Mouse (Mus musculus) MEL (cell line): ENCODE results near the gene Eml5. TPM values are rescaled to one million over a fixed set of nuclear protein-coding genes. Genes with fewer than 3 reads are reported as not detected.

ENCODE experiments used
- DNase-seq: peaks from one replicate; pipeline ENCODE4 v3.0.0; 2011; ENCODE audit warnings: low read depth, low spot score
- H3K27ac ChIP-seq: 2 replicates; pipeline ENCODE4 v1.5.1; 2012; ENCODE audit warnings: low read depth, mild to moderate bottlenecking, control low read depth, low read length, moderate library complexity; ENCODE audit not compliant: control insufficient read depth
- H3K27me3 ChIP-seq, 2 experiments: fragments of 150-350 bp in 1 of 2; sonication (generic) in 1 of 2; 2 replicates each; pipeline ENCODE4 v1.6.1; 2012; ENCODE audit warnings: low read length in 2 of 2, mild to moderate bottlenecking in 2 of 2, improper control_type of control experiment in 1 of 2, moderate library complexity in 1 of 2; ENCODE audit not compliant: insufficient read depth in 2 of 2, control insufficient read depth in 1 of 2
- H3K36me3 ChIP-seq, 2 experiments: 2 replicates each; pipeline ENCODE4 v1.6.1; 2012 to 2014; ENCODE audit warnings: low read length in 2 of 2, improper control_type of control experiment in 1 of 2, inconsistent platforms in 1 of 2, mild to moderate bottlenecking in 1 of 2; ENCODE audit not compliant: insufficient read depth in 2 of 2, control insufficient read depth in 1 of 2
- H3K4me1 ChIP-seq, 2 experiments: fragments of 150-350 bp in 1 of 2; sonication (generic) in 1 of 2; 2 replicates each; pipeline ENCODE4 v1.6.1; 2012; ENCODE audit warnings: low read length in 2 of 2, improper control_type of control experiment in 1 of 2, mild to moderate bottlenecking in 1 of 2; ENCODE audit not compliant: insufficient read depth in 2 of 2, control insufficient read depth in 1 of 2
- H3K4me3 ChIP-seq, 2 experiments: fragments of 150-350 bp in 1 of 2; sonication (generic) in 1 of 2; 2 replicates each; pipeline ENCODE4 v1.5.1; 2012; ENCODE audit warnings: low read depth in 2 of 2, low read length in 2 of 2, mild to moderate bottlenecking in 2 of 2, moderate library complexity in 2 of 2, control low read depth in 1 of 2, improper control_type of control experiment in 1 of 2; ENCODE audit not compliant: control insufficient read depth in 1 of 2, insufficient read depth in 1 of 2
- H3K79me2 ChIP-seq: 2 replicates; pipeline ENCODE4 v1.6.1; 2012; ENCODE audit warnings: mild to moderate bottlenecking, low read length, moderate library complexity; ENCODE audit not compliant: control insufficient read depth, poor library complexity, insufficient read depth
- H3K9ac ChIP-seq: 2 replicates; pipeline ENCODE4 v1.6.1; 2012; ENCODE audit warnings: low read depth, mild to moderate bottlenecking, control low read depth, low read length, moderate library complexity; ENCODE audit not compliant: control insufficient read depth, poor library complexity, severe bottlenecking
- H3K9me3 ChIP-seq: fragments of 150-350 bp; sonication (generic); replicated peaks from 2 replicates; pipeline ENCODE4 v1.6.1; 2012; ENCODE audit warnings: mild to moderate bottlenecking, low read length, improper control_type of control experiment, moderate library complexity; ENCODE audit not compliant: insufficient read depth
- BHLHE40 ChIP-seq: IDR thresholded peaks from 2 replicates; pipeline ENCODE4 v1.6.1; 2012; ENCODE audit warnings: low read depth, mild to moderate bottlenecking, inconsistent platforms, low read length, improper control_type of control experiment, borderline replicate concordance
- CHD1 ChIP-seq: IDR thresholded peaks from 2 replicates; pipeline ENCODE4 v1.6.1; 2012; ENCODE audit warnings: low read depth, mild to moderate bottlenecking, inconsistent platforms, low read length, improper control_type of control experiment
- CHD2 ChIP-seq: IDR thresholded peaks from 2 replicates; pipeline ENCODE4 v1.6.1; 2011; ENCODE audit warnings: low read length, improper control_type of control experiment
- CTCF ChIP-seq, 3 experiments: IDR thresholded peaks in 2 of 3; conservative IDR thresholded peaks in 1 of 3; 2 replicates each; pipeline ENCODE4 v1.5.1; 2011 to 2012; ENCODE audit warnings: low read length in 3 of 3, low read depth in 2 of 3, mild to moderate bottlenecking in 2 of 3, improper control_type of control experiment in 1 of 3, inconsistent platforms in 1 of 3, mixed read lengths in 1 of 3, moderate library complexity in 1 of 3; ENCODE audit not compliant: control insufficient read depth in 1 of 3, insufficient read depth in 1 of 3, poor library complexity in 1 of 3, severe bottlenecking in 1 of 3
- E2F4 ChIP-seq: IDR thresholded peaks from 2 replicates; pipeline ENCODE4 v1.6.1; 2011; ENCODE audit warnings: low read depth, low read length, improper control_type of control experiment, borderline replicate concordance
- ELF1 ChIP-seq: IDR thresholded peaks from 2 replicates; pipeline ENCODE4 v1.6.1; 2014; ENCODE audit warnings: low read depth, mild to moderate bottlenecking, inconsistent platforms, low read length, improper control_type of control experiment, moderate library complexity
- EP300 ChIP-seq, 2 experiments: IDR thresholded peaks; 2 replicates each; pipeline ENCODE4 v1.6.1; 2011; ENCODE audit warnings: improper control_type of control experiment in 2 of 2, low read length in 2 of 2, low read depth in 1 of 2, mild to moderate bottlenecking in 1 of 2
- ETS1 ChIP-seq: IDR thresholded peaks from 2 replicates; pipeline ENCODE4 v1.6.1; 2012; ENCODE audit warnings: low read depth, mild to moderate bottlenecking, inconsistent platforms, low read length, improper control_type of control experiment, moderate library complexity
- GABPA ChIP-seq: IDR thresholded peaks from 2 replicates; pipeline ENCODE4 v1.6.1; 2012; ENCODE audit warnings: low read depth, mild to moderate bottlenecking, inconsistent platforms, low read length, improper control_type of control experiment, moderate library complexity
- GATA1 ChIP-seq: IDR thresholded peaks from 2 replicates; pipeline ENCODE4 v1.6.1; 2011; ENCODE audit warnings: low read depth, low read length, improper control_type of control experiment
- HCFC1 ChIP-seq: IDR thresholded peaks from 2 replicates; pipeline ENCODE4 v1.6.1; 2012; ENCODE audit warnings: low read depth, mild to moderate bottlenecking, inconsistent platforms, low read length, improper control_type of control experiment, moderate library complexity
- JUND ChIP-seq: IDR thresholded peaks from 2 replicates; pipeline ENCODE4 v1.6.1; 2011; ENCODE audit warnings: low read depth, mild to moderate bottlenecking, improper control_type of control experiment, low read length
- KAT2A ChIP-seq: conservative IDR thresholded peaks from 2 replicates; pipeline ENCODE4 v1.6.1; 2012; ENCODE audit warnings: low read depth, low read length, improper control_type of control experiment, inconsistent platforms
- MAFK ChIP-seq: IDR thresholded peaks from 2 replicates; pipeline ENCODE4 v1.6.1; 2011; ENCODE audit warnings: low read depth, mild to moderate bottlenecking, low read length, improper control_type of control experiment, borderline replicate concordance
- MAX ChIP-seq: IDR thresholded peaks from 2 replicates; pipeline ENCODE4 v1.6.1; 2011; ENCODE audit warnings: low read length, improper control_type of control experiment
- MAZ ChIP-seq: IDR thresholded peaks from 2 replicates; pipeline ENCODE4 v1.6.1; 2012; ENCODE audit warnings: low read depth, mild to moderate bottlenecking, inconsistent platforms, low read length, improper control_type of control experiment
- MEF2A ChIP-seq: IDR thresholded peaks from 2 replicates; pipeline ENCODE4 v1.6.1; 2014; ENCODE audit warnings: low read depth, mild to moderate bottlenecking, inconsistent platforms, low read length, improper control_type of control experiment; ENCODE audit not compliant: poor library complexity, insufficient replicate concordance, severe bottlenecking; ENCODE audit errors: extremely low read depth
- MXI1 ChIP-seq: IDR thresholded peaks from 2 replicates; pipeline ENCODE4 v1.6.1; 2011; ENCODE audit warnings: mild to moderate bottlenecking, low read depth, low read length, improper control_type of control experiment
- MYC ChIP-seq: IDR thresholded peaks from 2 replicates; pipeline ENCODE4 v1.6.1; 2011; ENCODE audit warnings: low read depth, mild to moderate bottlenecking, low read length, improper control_type of control experiment, moderate library complexity
- NELFE ChIP-seq: IDR thresholded peaks from 2 replicates; pipeline ENCODE4 v1.6.1; 2011; ENCODE audit warnings: low read depth, low read length, improper control_type of control experiment
- NRF1 ChIP-seq: IDR thresholded peaks from 2 replicates; pipeline ENCODE4 v1.6.1; 2014; ENCODE audit warnings: low read depth, mild to moderate bottlenecking, inconsistent platforms, low read length, improper control_type of control experiment, moderate library complexity; ENCODE audit not compliant: poor library complexity, insufficient read depth, severe bottlenecking
- POLR2A ChIP-seq, 2 experiments: IDR thresholded peaks; 2 replicates each; pipeline ENCODE4 v1.6.1; 2011 to 2012; ENCODE audit warnings: low read length in 2 of 2, mild to moderate bottlenecking in 2 of 2, control low read depth in 1 of 2, improper control_type of control experiment in 1 of 2, low read depth in 1 of 2, moderate library complexity in 1 of 2; ENCODE audit not compliant: control insufficient read depth in 1 of 2, insufficient read depth in 1 of 2, poor library complexity in 1 of 2
- POLR2AphosphoS2 ChIP-seq: IDR thresholded peaks from 2 replicates; pipeline ENCODE4 v1.6.1; 2011; ENCODE audit warnings: low read length, improper control_type of control experiment
- POLR2AphosphoS5 ChIP-seq: IDR thresholded peaks from 2 replicates; pipeline ENCODE4 v1.6.1; 2012; ENCODE audit warnings: low read depth, borderline replicate concordance, mild to moderate bottlenecking, inconsistent platforms, low read length, moderate library complexity, mixed read lengths
- RAD21 ChIP-seq: IDR thresholded peaks from 2 replicates; pipeline ENCODE4 v1.6.1; 2011; ENCODE audit warnings: mild to moderate bottlenecking, low read depth, low read length, improper control_type of control experiment
- RCOR1 ChIP-seq: IDR thresholded peaks from 2 replicates; pipeline ENCODE4 v1.6.1; 2012; ENCODE audit warnings: low read depth, mild to moderate bottlenecking, inconsistent platforms, low read length, improper control_type of control experiment
- SIN3A ChIP-seq: IDR thresholded peaks from 2 replicates; pipeline ENCODE4 v1.6.1; 2012; ENCODE audit warnings: low read length, improper control_type of control experiment, inconsistent platforms
- SMC3 ChIP-seq: IDR thresholded peaks from 2 replicates; pipeline ENCODE4 v1.6.1; 2011; ENCODE audit warnings: low read depth, low read length, improper control_type of control experiment
- TAL1 ChIP-seq: IDR thresholded peaks from 2 replicates; pipeline ENCODE4 v1.6.1; 2012; ENCODE audit warnings: mild to moderate bottlenecking, inconsistent platforms, low read length, moderate library complexity, mixed read lengths
- TBP ChIP-seq: IDR thresholded peaks from 2 replicates; pipeline ENCODE4 v1.8.0; 2011; ENCODE audit warnings: low read depth, low read length, improper control_type of control experiment
- TCF12 ChIP-seq: IDR thresholded peaks from 2 replicates; pipeline ENCODE4 v1.6.1; 2014; ENCODE audit warnings: low read depth, mild to moderate bottlenecking, inconsistent platforms, low read length, improper control_type of control experiment, moderate library complexity
- UBTF ChIP-seq: IDR thresholded peaks from 2 replicates; pipeline ENCODE4 v1.6.1; 2012; ENCODE audit warnings: low read depth, mild to moderate bottlenecking, inconsistent platforms, low read length, improper control_type of control experiment, moderate library complexity, borderline replicate concordance; ENCODE audit not compliant: insufficient read depth
- USF1 ChIP-seq: IDR thresholded peaks from 2 replicates; pipeline ENCODE4 v1.6.1; 2014; ENCODE audit warnings: low read depth, mild to moderate bottlenecking, inconsistent platforms, low read length, improper control_type of control experiment, moderate library complexity
- USF2 ChIP-seq, 2 experiments: IDR thresholded peaks; 2 replicates each; pipeline ENCODE4 v1.6.1; 2011 to 2012; ENCODE audit warnings: improper control_type of control experiment in 2 of 2, low read length in 2 of 2, borderline replicate concordance in 1 of 2, inconsistent platforms in 1 of 2, low read depth in 1 of 2, mild to moderate bottlenecking in 1 of 2; ENCODE audit not compliant: insufficient read depth in 1 of 2
- ZC3H11A ChIP-seq: IDR thresholded peaks from 2 replicates; pipeline ENCODE4 v1.6.1; 2012; ENCODE audit warnings: low read depth, mild to moderate bottlenecking, inconsistent platforms, low read length, improper control_type of control experiment
- ZMIZ1 ChIP-seq: IDR thresholded peaks from 2 replicates; pipeline ENCODE4 v1.6.1; 2012; ENCODE audit warnings: low read depth, mild to moderate bottlenecking, inconsistent platforms, low read length, improper control_type of control experiment, moderate library complexity
- ZNF384 ChIP-seq: IDR thresholded peaks from 2 replicates; pipeline ENCODE4 v1.6.1; 2012; ENCODE audit warnings: low read depth, mild to moderate bottlenecking, inconsistent platforms, low read length, improper control_type of control experiment
- polyA plus RNA-seq, 2 experiments: library from polyadenylated mRNA; stranded (reverse) in 1 of 2; unstranded in 1 of 2; fragments of >175 nt in 1 of 2; fragments of >200 nt in 1 of 2; gene quantifications; 2 replicates each; pipeline versions ENCODE4 v1.2.1 to v1.2.4; 2012; ENCODE audit warnings: low replicate concordance in 2 of 2, low read depth in 1 of 2; ENCODE audit not compliant: insufficient read length in 2 of 2, insufficient read depth in 1 of 2, missing spikeins in 1 of 2
- total RNA-seq: library from RNA; depleted of rRNA; stranded (reverse); fragments of 300-350 nt; gene quantifications from 2 replicates; pipeline ENCODE4 v1.2.3, GENCODE M21; 2012

The Eml5 gene
- total and polyA plus RNA-seq, 3 experiments, result 4.7 to 13.2 TPM; not detected in 1

GRCm38 (mm10) chr12:98837940-98838339 is 63.3 kb downstream of the Eml5 start:
- H3K9ac ChIP-seq, result no peak overlapping the region
- no peaks in the 10 kb centered on the region for H3K79me2 ChIP-seq
- peaks cover 0 to 11% of the 10 kb centered on the region in 2 experiments; a peak in 2 of 4 replicates for H3K36me3 ChIP-seq
- no peak overlapping the region; the same call in 1 of the 2 replicates for H3K27ac ChIP-seq
- no peaks in the 10 kb centered on the region for H3K9me3 ChIP-seq
- DNase-seq, result peak; percentile 38
- H3K4me1 ChIP-seq, result peaks cover 7% of the 10 kb centered on the region in 2 experiments
- TF ChIP-seq TCF12 (peak; percentile 33; the same call in 1 of the 2 replicates), MEF2A (no peak), ZC3H11A (no peak), TBP (no peak), POLR2AphosphoS5 (no peak), MAZ (no peak), POLR2AphosphoS2 (no peak), ZNF384 (peak; percentile 91), ETS1 (0 out of 2 replicates have a peak, but pooled peaks have one; percentile 40), CHD1 (no peak), TAL1 (no peak), CTCF (IDR thresholded peaks at IDR 0.05 in 2 of 3, conservative IDR thresholded peaks at IDR 0.05 in 1 of 3; ENCODE audit: control insufficient read depth in 1 of 3, insufficient read depth in 1 of 3, low read depth in 2 of 3, low read length in 3 of 3, poor library complexity in 1 of 3, severe bottlenecking in 1 of 3) (no peak), JUND (no peak), ELF1 (no peak), MAX (peak; percentile 50), USF2 (IDR thresholded peaks at IDR 0.05; ENCODE audit: borderline replicate concordance in 1 of 2, insufficient read depth in 1 of 2, low read depth in 1 of 2, low read length in 2 of 2) (no peak), EP300 (IDR thresholded peaks at IDR 0.05; ENCODE audit: low read depth in 1 of 2, low read length in 2 of 2) (peak in 1 of 2 experiments; percentile 49; a peak in 1 of 4 replicates), BHLHE40 (no peak), RAD21 (no peak), GABPA (no peak), KAT2A (no peak), RCOR1 (peak; percentile 37; the same call in 1 of the 2 replicates), NRF1 (no peak), ZMIZ1 (no peak), CHD2 (no peak), MXI1 (peak; percentile 42; the same call in 1 of the 2 replicates), USF1 (no peak), SIN3A (peak; percentile 54), MAFK (no peak), GATA1 (peak; percentile 60), MYC (peak; percentile 53; the same call in 1 of the 2 replicates), NELFE (no peak), E2F4 (no peak), HCFC1 (0 out of 2 replicates have a peak, but pooled peaks have one; percentile 34), SMC3 (no peak), UBTF (no peak), POLR2A (IDR thresholded peaks at IDR 0.05; ENCODE audit: control insufficient read depth in 1 of 2, insufficient read depth in 1 of 2, low read depth in 1 of 2, low read length in 2 of 2, poor library complexity in 1 of 2) (no peak)
- no peaks in the 10 kb centered on the region for H3K27me3 ChIP-seq
- H3K4me3 ChIP-seq, result no peak overlapping the region
